Mouse (Mus musculus): ENCODE measurements around the gene Ckap5. TPM values are rescaled to one million over a fixed set of nuclear protein-coding genes. Genes with fewer than 3 reads are reported as not detected.
"Not testable (repeated sequence)": the region's sequence is repeated elsewhere in the genome, so short reads cannot be mapped to it uniquely, and the experiment has no call there.

Ckap5 gene
- polyA plus RNA-seq, 2 experiments: 20.6 to 35.9 TPM

DNA sequence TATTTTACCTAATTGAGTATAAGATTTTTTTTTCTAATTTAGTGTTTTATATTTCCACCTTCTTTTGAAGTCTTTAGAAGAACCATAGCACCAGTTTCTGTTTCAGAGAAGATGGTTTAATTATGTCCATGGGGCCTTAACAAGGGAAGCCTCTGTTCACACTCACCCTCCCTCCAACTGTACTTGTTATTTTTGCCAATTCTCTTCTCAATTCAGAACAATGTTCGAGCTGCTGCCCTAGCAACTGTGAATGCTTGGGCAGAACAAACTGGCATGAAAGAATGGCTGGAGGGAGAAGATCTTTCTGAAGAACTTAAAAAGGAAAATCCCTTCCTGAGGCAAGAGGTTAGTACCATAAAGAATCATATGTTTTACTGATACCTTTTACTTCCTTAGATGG is 54.3 kb downstream of the Ckap5 start:
- DNase-seq (ENCODE audit: low read depth in 3 of 3, low spot score in 3 of 3): no peak
- no peaks in the 10 kb centered on the region for H3K27me3 ChIP-seq (ENCODE audit: control insufficient read depth, insufficient read depth, low read length)
- no peak overlapping the region for H3K9ac ChIP-seq (replicated peaks)
- no peak for ATAC-seq (ENCODE audit: insufficient read depth)
- H3K9me3 ChIP-seq (ENCODE audit: control insufficient read depth, low read length): no peaks in the 10 kb centered on the region
- H3K4me3 ChIP-seq (ENCODE audit: insufficient read depth in 1 of 2, low read depth in 2 of 2, low read length in 2 of 2): no peak overlapping the region
- H3K36me3 ChIP-seq (replicated peaks; ENCODE audit: control insufficient read depth, insufficient read depth, low read depth): peaks cover 64% of the 10 kb centered on the region
- H3K4me2 ChIP-seq (ENCODE audit: low read depth): no peak overlapping the region
- WGBS (ENCODE audit: insufficient replicate concordance): 81% methylated on average over 1 of the region's 1 CpGs
- TF ChIP-seq EP300 (IDR thresholded peaks at IDR 0.05; ENCODE audit: low read depth): no peak
- no peak for TF ChIP-seq CTCF (IDR thresholded peaks at IDR 0.05; ENCODE audit: low read depth)
- H3K27ac ChIP-seq: no peak overlapping the region
- no peaks in the 10 kb centered on the region for H3K4me1 ChIP-seq (replicated peaks; ENCODE audit: control insufficient read depth in 2 of 2, insufficient read depth in 2 of 2, low read length in 1 of 2)

GRCm38 (mm10) chr2:91586242-91586641 is 59.7 kb downstream of the Ckap5 start:
- Histone ChIP-seq H3K9me3 (ENCODE audit: control insufficient read depth, low read length) (no peaks in the 10 kb centered on the region), H3K4me3 (ENCODE audit: insufficient read depth in 1 of 2, low read depth in 2 of 2, low read length in 2 of 2) (no peak overlapping the region), H3K27ac (no peak overlapping the region), H3K27me3 (ENCODE audit: control insufficient read depth, insufficient read depth, low read length) (no peaks in the 10 kb centered on the region), H3K4me1 (replicated peaks; ENCODE audit: control insufficient read depth in 2 of 2, insufficient read depth in 2 of 2, low read length in 1 of 2) (no peaks in the 10 kb centered on the region), H3K4me2 (ENCODE audit: low read depth) (no peak overlapping the region), H3K9ac (replicated peaks) (no peak overlapping the region), H3K36me3 (replicated peaks; ENCODE audit: control insufficient read depth, insufficient read depth, low read depth) (peaks cover 56% of the 10 kb centered on the region)
- TF ChIP-seq EP300 (IDR thresholded peaks at IDR 0.05; ENCODE audit: low read depth) (no peak), CTCF (IDR thresholded peaks at IDR 0.05; ENCODE audit: low read depth) (no peak)
- 91% methylated on average over 1 of the region's 1 CpGs for WGBS (ENCODE audit: insufficient replicate concordance)
- DNase-seq (ENCODE audit: low read depth in 3 of 3, low spot score in 3 of 3) (no peak), ATAC-seq (ENCODE audit: insufficient read depth) (no peak)

DNA sequence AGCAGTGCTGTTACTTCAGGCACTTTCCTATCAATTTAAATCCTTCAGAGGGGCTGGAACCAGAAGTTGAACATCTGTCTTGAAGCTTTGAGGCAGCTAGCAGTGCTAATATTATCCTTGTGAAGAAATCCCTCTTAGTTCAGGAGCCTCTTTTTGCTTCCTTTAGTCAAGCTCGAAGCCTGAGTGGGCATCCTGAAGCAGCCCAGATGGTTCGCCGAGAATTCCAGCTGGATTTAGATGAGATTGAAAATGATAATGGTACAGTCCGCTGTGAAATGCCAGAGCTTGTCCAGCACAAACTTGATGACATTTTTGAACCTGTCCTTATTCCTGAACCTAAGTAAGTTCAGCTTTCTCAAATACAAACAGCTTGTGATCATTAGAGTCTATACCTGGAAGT is 73.9 kb downstream of the Ckap5 start:
- H3K9ac ChIP-seq (replicated peaks): no peak overlapping the region
- peaks cover 73% of the 10 kb centered on the region for H3K36me3 ChIP-seq (replicated peaks; ENCODE audit: control insufficient read depth, insufficient read depth, low read depth)
- DNase-seq (ENCODE audit: low read depth in 3 of 3, low spot score in 3 of 3) (no peak), ATAC-seq (ENCODE audit: insufficient read depth) (no peak)
- H3K4me3 ChIP-seq (ENCODE audit: insufficient read depth in 1 of 2, low read depth in 2 of 2, low read length in 2 of 2): no peak overlapping the region
- no peaks in the 10 kb centered on the region for H3K9me3 ChIP-seq (ENCODE audit: control insufficient read depth, low read length)
- H3K4me1 ChIP-seq (replicated peaks; ENCODE audit: control insufficient read depth in 2 of 2, insufficient read depth in 2 of 2, low read length in 1 of 2): no peaks in the 10 kb centered on the region
- TF ChIP-seq EP300 (IDR thresholded peaks at IDR 0.05; ENCODE audit: low read depth): no peak
- no peak for TF ChIP-seq CTCF (IDR thresholded peaks at IDR 0.05; ENCODE audit: low read depth)
- H3K27ac ChIP-seq: no peak overlapping the region
- no peak overlapping the region for H3K4me2 ChIP-seq (ENCODE audit: low read depth)
- H3K27me3 ChIP-seq (ENCODE audit: control insufficient read depth, insufficient read depth, low read length): no peaks in the 10 kb centered on the region
- 92% methylated on average over 4 of the region's 4 CpGs for WGBS (ENCODE audit: insufficient replicate concordance)

DNA sequence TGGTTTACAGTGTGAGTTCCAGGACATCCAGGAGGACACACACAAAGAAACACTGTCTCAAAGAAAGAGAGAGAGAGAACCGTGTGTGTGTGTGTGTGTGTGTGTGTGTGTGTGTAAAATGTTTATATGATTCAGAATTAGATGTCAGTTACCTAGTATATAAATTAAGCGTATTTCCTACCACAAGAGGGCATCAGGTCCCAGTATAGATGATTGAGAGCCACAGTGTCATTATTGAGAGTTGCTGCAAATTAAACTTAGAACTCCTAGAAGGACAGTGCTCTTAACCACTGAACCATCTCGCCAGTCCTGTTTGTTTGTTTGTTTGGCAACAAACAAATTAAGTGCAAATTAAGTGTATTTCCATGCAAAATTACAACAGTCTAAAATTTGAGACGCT is 75.8 kb downstream of the Ckap5 start:
- TF ChIP-seq CTCF (IDR thresholded peaks at IDR 0.05; ENCODE audit: low read depth) (peak; percentile 30), EP300 (IDR thresholded peaks at IDR 0.05; ENCODE audit: low read depth) (no peak)
- H3K9ac ChIP-seq (replicated peaks): no peak overlapping the region
- peaks cover 71% of the 10 kb centered on the region for H3K36me3 ChIP-seq (replicated peaks; ENCODE audit: control insufficient read depth, insufficient read depth, low read depth)
- no peaks in the 10 kb centered on the region for H3K4me1 ChIP-seq (replicated peaks; ENCODE audit: control insufficient read depth in 2 of 2, insufficient read depth in 2 of 2, low read length in 1 of 2)
- no peak overlapping the region for H3K27ac ChIP-seq
- no peak overlapping the region for H3K4me3 ChIP-seq (ENCODE audit: insufficient read depth in 1 of 2, low read depth in 2 of 2, low read length in 2 of 2)
- 80% methylated on average over 4 of the region's 4 CpGs for WGBS (ENCODE audit: insufficient replicate concordance)
- H3K9me3 ChIP-seq (ENCODE audit: control insufficient read depth, low read length): no peaks in the 10 kb centered on the region
- ATAC-seq (ENCODE audit: insufficient read depth) (no peak), DNase-seq (ENCODE audit: low read depth in 3 of 3, low spot score in 3 of 3) (peak in 2 of 3 experiments; percentile 7 to 9)
- no peak overlapping the region for H3K4me2 ChIP-seq (ENCODE audit: low read depth)
- H3K27me3 ChIP-seq (ENCODE audit: control insufficient read depth, insufficient read depth, low read length): no peaks in the 10 kb centered on the region

DNA sequence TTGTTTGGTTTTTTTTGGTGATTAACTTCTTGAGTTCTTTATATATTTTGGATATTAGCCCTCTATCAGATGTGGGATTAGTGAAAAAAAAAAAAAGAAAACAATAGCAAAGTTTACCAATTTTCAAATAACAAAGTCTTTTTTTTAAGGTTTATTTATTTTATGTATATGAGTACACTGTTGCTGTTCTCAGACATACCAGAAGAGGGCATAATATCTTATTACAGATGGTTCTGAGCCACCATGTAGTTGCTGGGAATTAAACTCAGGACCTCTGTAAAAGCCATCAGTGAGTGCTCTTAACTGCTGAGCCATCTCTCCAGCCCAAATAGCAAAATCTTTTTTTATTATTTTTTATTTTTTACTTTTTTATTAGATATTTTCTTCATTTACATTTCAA is 82.8 kb downstream of the Ckap5 start:
- H3K27ac ChIP-seq; H3K27me3 ChIP-seq (ENCODE audit: control insufficient read depth, insufficient read depth, low read length); H3K9me3 ChIP-seq (ENCODE audit: control insufficient read depth, low read length); H3K9ac ChIP-seq (replicated peaks); H3K4me3 ChIP-seq (ENCODE audit: insufficient read depth in 1 of 2, low read depth in 2 of 2, low read length in 2 of 2); H3K4me1 ChIP-seq (replicated peaks; ENCODE audit: control insufficient read depth in 2 of 2, insufficient read depth in 2 of 2, low read length in 1 of 2); DNase-seq (ENCODE audit: low read depth in 3 of 3, low spot score in 3 of 3); ATAC-seq (ENCODE audit: insufficient read depth); H3K4me2 ChIP-seq (ENCODE audit: low read depth): not testable (repeated sequence)
- peaks cover 52% of the 10 kb centered on the region for H3K36me3 ChIP-seq (replicated peaks; ENCODE audit: control insufficient read depth, insufficient read depth, low read depth)

- DNase-seq (ENCODE audit: low read depth in 3 of 3, low spot score in 3 of 3) (no peak), ATAC-seq (ENCODE audit: insufficient read depth) (no peak)
- no peak for TF ChIP-seq CTCF (IDR thresholded peaks at IDR 0.05; ENCODE audit: low read depth)
- no peak for TF ChIP-seq EP300 (IDR thresholded peaks at IDR 0.05; ENCODE audit: low read depth)
- H3K27me3 ChIP-seq (ENCODE audit: control insufficient read depth, insufficient read depth, low read length): no peaks in the 10 kb centered on the region
- H3K27ac ChIP-seq: no peak overlapping the region
- no peak overlapping the region for H3K9ac ChIP-seq (replicated peaks)
- H3K4me1 ChIP-seq (replicated peaks; ENCODE audit: control insufficient read depth in 2 of 2, insufficient read depth in 2 of 2, low read length in 1 of 2): no peaks in the 10 kb centered on the region
- H3K4me3 ChIP-seq (ENCODE audit: insufficient read depth in 1 of 2, low read depth in 2 of 2, low read length in 2 of 2): no peak overlapping the region
- 91% methylated on average over 5 of the region's 5 CpGs for WGBS (ENCODE audit: insufficient replicate concordance)
- no peak overlapping the region for H3K4me2 ChIP-seq (ENCODE audit: low read depth)
- no peaks in the 10 kb centered on the region for H3K9me3 ChIP-seq (ENCODE audit: control insufficient read depth, low read length)
- peaks cover 43% of the 10 kb centered on the region for H3K36me3 ChIP-seq (replicated peaks; ENCODE audit: control insufficient read depth, insufficient read depth, low read depth)
These were observed 95.8 kb downstream of the Ckap5 start for GRCm38 (mm10) chr2:91622356-91622755.

GRCm38 (mm10) chr2:91623366-91623765 is 96.8 kb downstream of the Ckap5 start:
- not testable (repeated sequence) for H3K4me2 ChIP-seq (ENCODE audit: low read depth); DNase-seq (ENCODE audit: low read depth in 3 of 3, low spot score in 3 of 3); H3K9me3 ChIP-seq (ENCODE audit: control insufficient read depth, low read length); H3K27me3 ChIP-seq (ENCODE audit: control insufficient read depth, insufficient read depth, low read length); H3K27ac ChIP-seq; ATAC-seq (ENCODE audit: insufficient read depth); H3K9ac ChIP-seq (replicated peaks); H3K4me1 ChIP-seq (replicated peaks; ENCODE audit: control insufficient read depth in 2 of 2, insufficient read depth in 2 of 2, low read length in 1 of 2); H3K4me3 ChIP-seq (ENCODE audit: insufficient read depth in 1 of 2, low read depth in 2 of 2, low read length in 2 of 2)
- 92% methylated on average over 7 of the region's 7 CpGs for WGBS (ENCODE audit: insufficient replicate concordance)
- peaks cover 34% of the 10 kb centered on the region for H3K36me3 ChIP-seq (replicated peaks; ENCODE audit: control insufficient read depth, insufficient read depth, low read depth)

All from liver, embryonic 14.5 days (tissue).